Mouse (Mus musculus) embryonic facial prominence, embryonic 15.5 days (tissue): ENCODE results near the gene Gm26657. TPM values are rescaled to one million over a fixed set of nuclear protein-coding genes. Genes with fewer than 3 reads are reported as not detected.

Source experiments
- ATAC-seq: fragments of 200-750 bp; cut with Nextera tagmentation; 2 replicates; pipeline ENCODE4 v1.8.0; 2017; ENCODE audit warnings: low read depth, moderate TSS enrichment; ENCODE audit not compliant: insufficient number of reproducible peaks, low FRiP score, low TSS enrichment
- H3K27ac ChIP-seq: fragments of 300-500 bp; sonication (generic); replicated peaks from 2 replicates; pipeline ENCODE4 v1.5.1; 2015; ENCODE audit warnings: mild to moderate bottlenecking, inconsistent platforms
- H3K27me3 ChIP-seq: fragments of 300-500 bp; sonication (generic); 2 replicates; pipeline ENCODE4 v1.6.1; 2015; ENCODE audit warnings: inconsistent platforms
- H3K36me3 ChIP-seq: fragments of 300-500 bp; sonication (generic); 2 replicates; pipeline ENCODE4 v1.6.1; 2015; ENCODE audit warnings: mild to moderate bottlenecking, inconsistent platforms
- H3K4me1 ChIP-seq: fragments of 300-500 bp; sonication (generic); 2 replicates; pipeline ENCODE4 v1.6.1; 2015; ENCODE audit warnings: inconsistent platforms
- H3K4me2 ChIP-seq: fragments of 300-500 bp; sonication (generic); replicated peaks from 2 replicates; pipeline ENCODE4 v1.6.1; 2015; ENCODE audit warnings: mild to moderate bottlenecking, inconsistent platforms
- H3K4me3 ChIP-seq: fragments of 300-500 bp; sonication (generic); replicated peaks from 2 replicates; pipeline ENCODE4 v1.5.1; 2015; ENCODE audit warnings: mild to moderate bottlenecking, inconsistent platforms
- H3K9ac ChIP-seq: fragments of 300-500 bp; sonication (generic); 2 replicates; pipeline ENCODE4 v1.6.1; 2015; ENCODE audit warnings: inconsistent platforms
- H3K9me3 ChIP-seq: fragments of 300-500 bp; sonication (generic); replicated peaks from 2 replicates; pipeline ENCODE4 v1.6.1; 2016; ENCODE audit warnings: inconsistent platforms
- WGBS: fragments of 180-500 bp; shearing (Covaris S2); methylation state at CpG from one replicate; pipeline ENCODE4 v1.1.7; 2015; 5-methylcytosine and 5-hydroxymethylcytosine counted together
- polyA plus RNA-seq: library from polyadenylated mRNA; unstranded; fragments of >200 nt; fragmentation: Nextera tagmentation; extraction: Ambion mirVana; gene quantifications from 2 replicates; pipeline ENCODE4 v1.2.1, GENCODE M21; 2015

Gm26657 gene
- polyA plus RNA-seq, 1 experiment from 2014 or later, result not detected

- H3K27ac ChIP-seq, result no peak overlapping the region
- no peaks in the 10 kb centered on the region for H3K9me3 ChIP-seq
- no peak for ATAC-seq
- WGBS, result 79% methylated on average over 5 of the region's 5 CpGs
- no peak overlapping the region for H3K4me2 ChIP-seq
- H3K27me3 ChIP-seq, result no peaks in the 10 kb centered on the region
- H3K4me1 ChIP-seq, result no peaks in the 10 kb centered on the region
- H3K36me3 ChIP-seq, result peaks cover 88% of the 10 kb centered on the region
- H3K9ac ChIP-seq, result no peak overlapping the region
- no peak overlapping the region for H3K4me3 ChIP-seq
These were observed 28.0 kb downstream of the Gm26657 start for GRCm38 (mm10) chr4:56767861-56768284.

- ATAC-seq, result no peak
- no peaks in the 10 kb centered on the region for H3K27me3 ChIP-seq
- WGBS, result 90% methylated on average over 7 of the region's 7 CpGs
- H3K9ac ChIP-seq, result no peak overlapping the region
- H3K36me3 ChIP-seq, result peaks cover 93% of the 10 kb centered on the region
- H3K27ac ChIP-seq, result no peak overlapping the region
- H3K4me2 ChIP-seq, result no peak overlapping the region
- no peaks in the 10 kb centered on the region for H3K9me3 ChIP-seq
- no peak overlapping the region for H3K4me3 ChIP-seq
- no peaks in the 10 kb centered on the region for H3K4me1 ChIP-seq
These were observed 29.0 kb downstream of the Gm26657 start for GRCm38 (mm10) chr4:56768913-56769312.

DNA sequence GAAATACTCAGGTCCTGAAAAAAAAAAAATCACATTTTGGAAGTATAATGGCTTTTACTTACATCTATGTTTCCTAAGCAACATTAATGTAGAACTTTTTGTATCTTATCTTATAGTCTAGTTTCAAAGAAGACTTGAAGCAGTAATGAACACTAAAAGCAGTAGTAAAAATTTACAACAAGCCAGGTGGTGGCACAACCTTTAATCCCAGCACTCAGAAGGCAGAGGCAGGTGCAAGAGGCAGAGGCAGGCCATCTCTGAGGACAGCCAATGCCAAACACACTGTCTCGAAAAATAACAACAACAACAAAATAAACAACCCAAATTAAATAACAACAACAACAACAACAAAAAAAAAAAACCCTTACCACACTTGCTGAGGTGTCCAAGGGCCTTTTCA, 31.2 kb downstream of the Gm26657 start:
- H3K4me1 ChIP-seq, result no peaks in the 10 kb centered on the region
- H3K27ac ChIP-seq, result no peak overlapping the region
- H3K9me3 ChIP-seq, result no peaks in the 10 kb centered on the region
- peaks cover 91% of the 10 kb centered on the region for H3K36me3 ChIP-seq
- H3K4me2 ChIP-seq, result no peak overlapping the region
- ATAC-seq, result no peak
- no peak overlapping the region for H3K9ac ChIP-seq
- H3K4me3 ChIP-seq, result no peak overlapping the region
- H3K27me3 ChIP-seq, result no peaks in the 10 kb centered on the region
- WGBS, result 77% methylated on average over 1 of the region's 1 CpGs

Other genes with a start within 250 kb of the Gm26657 start
- not detected in 2 replicates for gene Actl7b, start 1.4 kb downstream of the Gm26657 start, polyA plus RNA-seq
- gene Actl7a, start 3.3 kb downstream of the Gm26657 start, polyA plus RNA-seq, result not detected in 2 replicates
- gene Elp1, start 62.3 kb downstream of the Gm26657 start, polyA plus RNA-seq, result 38.6 and 40.7 TPM in 2 replicates
- gene Fam206a, start 62.3 kb downstream of the Gm26657 start, polyA plus RNA-seq, result 16.2 and 17.2 TPM in 2 replicates
- 22.8 and 25.5 TPM in 2 replicates for gene Ctnnal1, start 125.1 kb downstream of the Gm26657 start, polyA plus RNA-seq
- gene Tmem245, start 207.4 kb downstream of the Gm26657 start, polyA plus RNA-seq, result 8.7 and 11.1 TPM in 2 replicates